Mouse (Mus musculus) limb, embryonic 15.5 days (tissue): ENCODE results near the gene Dok4. TPM values are rescaled to one million over a fixed set of nuclear protein-coding genes. Genes with fewer than 3 reads are reported as not detected.

Experiments used
- ATAC-seq: fragments of 200-750 bp; cut with Nextera tagmentation; 2 replicates; pipeline ENCODE4 v1.8.0; 2017; ENCODE audit warnings: low read depth, moderate TSS enrichment; ENCODE audit not compliant: insufficient number of reproducible peaks, low FRiP score, low TSS enrichment
- H3K27ac ChIP-seq: fragments of 300-500 bp; sonication (generic); 2 replicates; pipeline ENCODE4 v1.5.1; 2015; ENCODE audit warnings: moderate library complexity, mild to moderate bottlenecking, inconsistent platforms
- H3K27me3 ChIP-seq: fragments of 300-500 bp; sonication (generic); 2 replicates; pipeline ENCODE4 v1.6.1; 2015; ENCODE audit warnings: inconsistent platforms
- H3K36me3 ChIP-seq: fragments of 300-500 bp; sonication (generic); 2 replicates; pipeline ENCODE4 v1.6.1; 2015; ENCODE audit warnings: inconsistent platforms
- H3K4me1 ChIP-seq: fragments of 300-500 bp; sonication (generic); 2 replicates; pipeline ENCODE4 v1.6.1; 2015; ENCODE audit warnings: inconsistent platforms
- H3K4me2 ChIP-seq: fragments of 300-500 bp; sonication (generic); 2 replicates; pipeline ENCODE4 v1.6.1; 2015; ENCODE audit warnings: mild to moderate bottlenecking, inconsistent platforms
- H3K4me3 ChIP-seq: fragments of 300-500 bp; sonication (generic); 2 replicates; pipeline ENCODE4 v1.5.1; 2015; ENCODE audit warnings: mild to moderate bottlenecking, inconsistent platforms
- H3K9ac ChIP-seq: fragments of 300-500 bp; sonication (generic); 2 replicates; pipeline ENCODE4 v1.6.1; 2015; ENCODE audit warnings: inconsistent platforms
- H3K9me3 ChIP-seq: fragments of 300-500 bp; sonication (generic); 2 replicates; pipeline ENCODE4 v1.6.1; 2016; ENCODE audit warnings: inconsistent platforms
- WGBS: fragments of 180-500 bp; shearing (Covaris S2); methylation state at CpG from one replicate; pipeline ENCODE4 v1.1.7; 2015; 5-methylcytosine and 5-hydroxymethylcytosine counted together
- polyA plus RNA-seq: library from polyadenylated mRNA; unstranded; fragments of >200 nt; fragmentation: Nextera tagmentation; extraction: Ambion mirVana; gene quantifications from 2 replicates; pipeline ENCODE4 v1.2.1, GENCODE M21; 2015

Dok4 gene
- polyA plus RNA-seq, 1 experiment from 2014 or later, result 32.1 TPM

DNA sequence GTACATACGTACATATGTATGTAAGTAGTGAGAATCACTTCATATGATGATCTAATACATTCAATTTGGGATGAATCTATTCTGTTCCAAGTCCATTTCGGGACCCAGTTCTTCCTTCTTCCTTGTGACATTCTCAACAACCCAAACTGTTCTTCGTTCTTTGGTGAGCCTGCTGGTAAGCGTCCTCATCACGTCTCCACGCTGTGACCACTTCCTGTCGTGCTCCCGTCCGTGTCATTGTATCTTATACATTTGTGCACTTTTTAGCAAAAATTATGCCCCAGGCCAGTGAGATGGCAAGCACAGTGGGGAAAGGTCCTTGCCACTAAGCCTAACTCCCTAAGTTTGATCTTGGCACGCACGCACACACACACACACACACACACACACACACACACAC is 58.2 kb downstream of the Dok4 start:
- no peak for ATAC-seq
- H3K9ac ChIP-seq, result no peak overlapping the region
- H3K4me1 ChIP-seq, result no peaks in the 10 kb centered on the region
- H3K27ac ChIP-seq, result no peak overlapping the region
- H3K4me2 ChIP-seq, result no peak overlapping the region
- no peaks in the 10 kb centered on the region for H3K27me3 ChIP-seq
- no peaks in the 10 kb centered on the region for H3K9me3 ChIP-seq
- 85% methylated on average over 11 of the region's 11 CpGs for WGBS
- H3K4me3 ChIP-seq, result no peak overlapping the region
- H3K36me3 ChIP-seq, result peaks cover 21% of the 10 kb centered on the region

DNA sequence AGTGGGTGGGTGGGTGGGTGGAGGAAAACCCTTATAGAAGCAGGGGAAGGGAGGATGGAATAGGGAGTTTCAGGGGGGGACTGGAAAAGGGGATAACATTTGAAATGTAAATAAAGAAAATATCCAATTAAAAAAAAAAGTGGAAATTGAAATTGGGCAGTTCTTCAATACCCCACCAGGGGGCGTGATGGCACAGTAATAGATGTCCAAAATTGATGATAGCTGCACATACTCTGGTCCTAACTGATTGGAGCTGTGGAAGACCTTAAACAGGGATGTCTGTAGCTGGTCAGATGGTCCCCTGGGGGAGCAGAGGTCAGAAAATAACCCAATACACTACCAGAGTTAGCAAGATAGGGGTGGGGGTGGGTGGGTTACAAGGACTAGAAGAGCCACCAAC is 61.6 kb downstream of the Dok4 start:
- Histone ChIP-seq H3K4me1 (peaks cover 4% of the 10 kb centered on the region; the same call in 1 of the 2 replicates), H3K9ac (no peak overlapping the region), H3K27ac (no peak overlapping the region), H3K27me3 (no peaks in the 10 kb centered on the region), H3K36me3 (no peaks in the 10 kb centered on the region), H3K4me3 (no peak overlapping the region), H3K4me2 (no peak overlapping the region), H3K9me3 (no peaks in the 10 kb centered on the region)
- WGBS, result 0% methylated on average over 1 of the region's 1 CpGs
- no peak for ATAC-seq

Other genes starting within 250 kb of the Dok4 start
- 99.7 and 106 TPM in 2 replicates for gene Arl2bp, start 209.7 kb downstream of the Dok4 start, polyA plus RNA-seq
- gene Pllp, start 180.1 kb downstream of the Dok4 start, polyA plus RNA-seq, result 17.3 and 18.9 TPM in 2 replicates
- not detected in 2 replicates for gene Ccl22, start 130.7 kb downstream of the Dok4 start, polyA plus RNA-seq
- 9.3 and 12.0 TPM in 2 replicates for gene Cx3cl1, start 104.3 kb downstream of the Dok4 start, polyA plus RNA-seq
- not detected in 2 replicates for gene Ccl17, start 65.9 kb downstream of the Dok4 start, polyA plus RNA-seq
- gene Coq9, start 38.0 kb downstream of the Dok4 start, polyA plus RNA-seq, result 74.6 and 81.5 TPM in 2 replicates
- gene Ciapin1, start 38.0 kb downstream of the Dok4 start, polyA plus RNA-seq, result 81.8 and 82.8 TPM in 2 replicates
- gene Polr2c, start 18.9 kb downstream of the Dok4 start, polyA plus RNA-seq, result 121 and 122 TPM in 2 replicates
- 39.5 and 41.8 TPM in 2 replicates for gene Ccdc102a, start 41.8 kb upstream of the Dok4 start, polyA plus RNA-seq
- 0.22 TPM in 1 of 2 replicates, not detected in the other for gene Adgrg5, start 47.4 kb upstream of the Dok4 start, polyA plus RNA-seq
- gene Adgrg1, start 98.4 kb upstream of the Dok4 start, polyA plus RNA-seq, result 23.2 and 25.0 TPM in 2 replicates
- 3.6 and 3.7 TPM in 2 replicates for gene Adgrg3, start 141.4 kb upstream of the Dok4 start, polyA plus RNA-seq
- 0.09 TPM in 1 of 2 replicates, not detected in the other for gene Drc7, start 178.8 kb upstream of the Dok4 start, polyA plus RNA-seq
- 21.1 and 24.7 TPM in 2 replicates for gene Katnb1, start 204.9 kb upstream of the Dok4 start, polyA plus RNA-seq